Mouse (Mus musculus) liver, embryonic 12.5 days (tissue): Measurements from ENCODE around the gene Phrf1. TPM values are rescaled to one million over a fixed set of nuclear protein-coding genes. Genes with fewer than 3 reads are reported as not detected.
A peak's percentile ranks its signal among the peaks of the same experiment; 100 is the strongest.

Source experiments
- ATAC-seq: fragments of 200-750 bp; cut with Nextera tagmentation; 2 replicates; pipeline ENCODE4 v1.8.0; 2017; ENCODE audit warnings: moderate number of reproducible peaks, mild to moderate bottlenecking, moderate library complexity
- H3K27ac ChIP-seq: fragments of 300-500 bp; sonication (generic); 2 replicates; pipeline ENCODE4 v1.5.1; 2016; ENCODE audit warnings: mild to moderate bottlenecking
- H3K27me3 ChIP-seq: fragments of 300-500 bp; sonication (generic); replicated peaks from 2 replicates; pipeline ENCODE4 v1.6.1; 2016; ENCODE audit warnings: mild to moderate bottlenecking, moderate library complexity
- H3K36me3 ChIP-seq: fragments of 300-500 bp; sonication (generic); 2 replicates; pipeline ENCODE4 v1.6.1; 2016; ENCODE audit warnings: mild to moderate bottlenecking, moderate library complexity
- H3K4me1 ChIP-seq: fragments of 300-500 bp; sonication (generic); 2 replicates; pipeline ENCODE4 v1.6.1; 2016
- H3K4me2 ChIP-seq: fragments of 300-500 bp; sonication (generic); 2 replicates; pipeline ENCODE4 v1.6.1; 2016; ENCODE audit warnings: mild to moderate bottlenecking, moderate library complexity
- H3K4me3 ChIP-seq: fragments of 300-500 bp; sonication (generic); 2 replicates; pipeline ENCODE4 v1.5.1; 2016; ENCODE audit warnings: mild to moderate bottlenecking, moderate library complexity
- H3K9ac ChIP-seq: fragments of 300-500 bp; sonication (generic); 2 replicates; pipeline ENCODE4 v1.6.1; 2016; ENCODE audit warnings: mild to moderate bottlenecking, moderate library complexity
- H3K9me3 ChIP-seq: fragments of 300-500 bp; sonication (generic); replicated peaks from 2 replicates; pipeline ENCODE4 v1.6.1; 2016; ENCODE audit warnings: mild to moderate bottlenecking, moderate library complexity
- WGBS: fragments of 180-500 bp; shearing (Covaris S2); methylation state at CpG from one replicate; pipeline ENCODE4 v1.1.7; 2016; ENCODE audit not compliant: insufficient replicate concordance; 5-methylcytosine and 5-hydroxymethylcytosine counted together
- polyA plus RNA-seq: library from polyadenylated mRNA; unstranded; fragments of >200 nt; fragmentation: Nextera tagmentation; extraction: Ambion mirVana; gene quantifications from 2 replicates; pipeline ENCODE4 v1.2.1, GENCODE M21; 2016

Gene Phrf1
- polyA plus RNA-seq, 1 experiment from 2014 or later = 52.9 TPM

DNA sequence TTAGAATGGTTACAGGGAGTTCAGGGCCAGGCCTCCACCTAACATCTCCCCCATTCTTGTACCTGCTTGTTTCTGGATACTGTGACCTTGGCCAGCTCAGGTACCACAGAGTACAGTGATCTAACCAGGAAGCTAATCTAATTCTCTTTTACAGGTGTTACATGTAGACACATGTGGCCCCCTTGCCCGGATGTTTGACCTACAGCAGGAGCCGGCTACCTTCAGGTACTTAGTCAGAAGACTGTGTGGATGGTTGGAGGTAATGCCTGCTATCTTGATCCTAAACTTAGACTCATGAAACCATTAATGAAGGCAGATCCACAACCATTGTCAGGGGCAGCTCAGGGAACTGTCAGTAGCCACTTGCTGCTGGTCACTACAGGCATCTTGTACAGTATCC, 32.8 kb upstream of the Phrf1 start:
- H3K4me1 ChIP-seq = peaks cover 91% of the 10 kb centered on the region
- peak overlapping the region; percentile 97 for H3K4me2 ChIP-seq
- no peaks in the 10 kb centered on the region for H3K27me3 ChIP-seq
- peak overlapping the region; percentile 95 for H3K27ac ChIP-seq
- H3K9me3 ChIP-seq = no peaks in the 10 kb centered on the region
- H3K36me3 ChIP-seq = peaks cover 19% of the 10 kb centered on the region
- peak overlapping the region; percentile 66; the same call in 1 of the 2 replicates for H3K9ac ChIP-seq
- no peak for ATAC-seq
- H3K4me3 ChIP-seq = no peak overlapping the region
- 87% methylated on average over 2 of the region's 2 CpGs for WGBS

DNA sequence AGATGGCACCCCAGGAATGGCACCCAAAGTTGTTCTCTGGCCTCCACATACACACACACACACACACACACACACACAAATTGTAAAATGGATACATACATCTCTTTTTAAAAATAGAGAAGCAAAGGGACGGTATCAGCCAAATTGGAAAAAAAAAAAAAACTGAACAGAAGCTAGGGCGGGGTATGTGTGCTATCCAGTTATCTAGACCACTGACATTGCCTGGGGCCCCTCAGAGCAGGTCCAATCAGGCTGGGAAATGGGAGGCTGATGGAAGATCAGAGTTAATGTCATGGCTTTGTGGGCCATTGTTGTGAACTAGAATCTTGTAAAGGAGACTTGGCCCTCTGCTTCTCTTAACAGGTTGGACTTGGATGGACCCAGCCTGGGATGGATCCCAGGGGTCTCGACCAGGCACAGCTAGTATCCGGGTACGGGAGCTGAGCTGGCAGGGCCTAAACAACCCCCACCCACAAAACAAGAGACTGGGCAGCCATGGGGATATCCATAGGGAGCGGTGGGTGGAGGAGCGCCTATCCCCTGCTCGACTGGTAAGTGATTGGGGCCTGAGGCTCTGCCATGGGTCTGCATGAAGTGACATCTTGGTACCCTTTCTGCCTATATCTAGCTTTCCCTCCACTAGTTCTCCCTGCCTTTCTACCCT, 31.8 kb upstream of the Phrf1 start:
- ATAC-seq = peak; percentile 33; the same call in 1 of the 2 replicates
- H3K4me2 ChIP-seq = peak overlapping the region; percentile 97
- H3K4me3 ChIP-seq = peak overlapping the region; percentile 40
- no peaks in the 10 kb centered on the region for H3K9me3 ChIP-seq
- H3K36me3 ChIP-seq = peaks cover 9% of the 10 kb centered on the region
- peak overlapping the region; percentile 95 for H3K27ac ChIP-seq
- WGBS = 55% methylated on average over 8 of the region's 8 CpGs
- peaks cover 86% of the 10 kb centered on the region for H3K4me1 ChIP-seq
- H3K9ac ChIP-seq = peak overlapping the region; percentile 66
- no peaks in the 10 kb centered on the region for H3K27me3 ChIP-seq

DNA sequence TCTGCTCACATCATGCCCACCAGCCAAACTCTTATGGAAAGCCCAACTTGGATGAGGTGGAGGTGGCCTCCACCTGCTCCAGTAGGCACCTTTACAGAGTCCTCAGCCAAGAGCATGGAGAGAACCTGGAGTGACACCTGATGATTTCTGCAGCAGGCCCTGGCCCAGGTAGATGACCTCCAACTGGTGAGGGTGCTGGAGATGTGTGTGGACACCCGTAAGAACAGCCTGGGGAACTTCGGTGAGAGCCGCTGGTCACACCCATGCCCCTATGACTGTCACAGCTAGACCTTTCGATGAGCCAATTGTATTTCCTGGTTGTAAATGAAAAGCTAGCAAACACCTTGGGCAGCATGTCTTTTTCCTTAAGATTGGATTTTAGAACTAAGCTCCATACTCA, 30.5 kb upstream of the Phrf1 start:
- Histone ChIP-seq H3K4me3 (no peak overlapping the region), H3K4me1 (peaks cover 75% of the 10 kb centered on the region), H3K36me3 (no peaks in the 10 kb centered on the region), H3K27me3 (no peaks in the 10 kb centered on the region), H3K9ac (peak overlapping the region; percentile 66), H3K4me2 (peak overlapping the region; percentile 97), H3K27ac (peak overlapping the region; percentile 95), H3K9me3 (no peaks in the 10 kb centered on the region)
- WGBS = 84% methylated on average over 4 of the region's 4 CpGs
- no peak for ATAC-seq

DNA sequence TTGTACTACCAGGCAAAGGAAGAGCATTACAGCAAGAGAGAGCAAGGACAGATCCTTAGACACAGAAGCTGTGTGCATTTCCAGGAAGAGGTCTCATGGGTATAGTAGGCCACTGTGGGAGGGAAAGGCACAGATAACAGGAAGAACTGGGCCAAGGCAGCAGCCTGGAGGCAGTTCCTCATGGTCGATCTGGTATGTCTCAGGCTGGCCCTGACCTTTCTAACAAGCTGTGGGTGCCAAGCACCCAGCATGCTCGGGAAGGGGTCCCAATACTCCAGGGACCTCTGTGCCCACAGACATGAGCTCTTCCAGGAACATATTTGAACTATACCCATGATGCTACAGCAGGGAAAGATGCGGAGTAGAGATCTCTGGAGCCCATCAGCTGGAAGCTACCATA, 24.0 kb upstream of the Phrf1 start:
- Histone ChIP-seq H3K36me3 (no peaks in the 10 kb centered on the region), H3K27me3 (no peaks in the 10 kb centered on the region), H3K4me2 (no peak overlapping the region), H3K27ac (peak overlapping the region; percentile 69), H3K9me3 (no peaks in the 10 kb centered on the region), H3K4me1 (peaks cover 83% of the 10 kb centered on the region), H3K4me3 (no peak overlapping the region), H3K9ac (peak overlapping the region; percentile 8; the same call in 1 of the 2 replicates)
- no peak; the same call in 1 of the 2 replicates for ATAC-seq
- WGBS = 54% methylated on average over 3 of the region's 3 CpGs

DNA sequence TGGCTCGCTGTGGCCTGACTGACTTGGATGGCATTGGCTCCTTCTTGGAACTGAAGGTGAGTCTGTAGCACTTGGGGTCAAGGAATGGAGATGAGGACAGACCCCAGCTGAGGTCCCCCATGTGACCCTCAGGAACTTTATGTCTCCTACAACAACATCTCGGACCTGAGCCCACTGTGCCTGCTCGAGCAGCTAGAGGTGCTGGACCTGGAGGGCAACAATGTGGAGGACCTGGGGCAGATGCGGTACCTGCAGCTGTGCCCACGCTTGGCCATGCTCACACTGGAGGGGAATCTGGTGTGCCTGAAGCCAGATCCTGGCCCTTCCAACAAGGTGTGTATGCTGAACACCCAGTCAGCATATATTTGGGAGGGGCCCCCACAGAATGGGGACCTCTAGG, 23.1 kb upstream of the Phrf1 start:
- no peaks in the 10 kb centered on the region for H3K36me3 ChIP-seq
- H3K9me3 ChIP-seq = no peaks in the 10 kb centered on the region
- H3K4me1 ChIP-seq = peaks cover 83% of the 10 kb centered on the region
- no peak overlapping the region for H3K4me2 ChIP-seq
- no peak for ATAC-seq
- no peak overlapping the region for H3K4me3 ChIP-seq
- 92% methylated on average over 5 of the region's 5 CpGs for WGBS
- H3K27ac ChIP-seq = peak overlapping the region; percentile 69
- no peaks in the 10 kb centered on the region for H3K27me3 ChIP-seq
- no peak overlapping the region for H3K9ac ChIP-seq

DNA sequence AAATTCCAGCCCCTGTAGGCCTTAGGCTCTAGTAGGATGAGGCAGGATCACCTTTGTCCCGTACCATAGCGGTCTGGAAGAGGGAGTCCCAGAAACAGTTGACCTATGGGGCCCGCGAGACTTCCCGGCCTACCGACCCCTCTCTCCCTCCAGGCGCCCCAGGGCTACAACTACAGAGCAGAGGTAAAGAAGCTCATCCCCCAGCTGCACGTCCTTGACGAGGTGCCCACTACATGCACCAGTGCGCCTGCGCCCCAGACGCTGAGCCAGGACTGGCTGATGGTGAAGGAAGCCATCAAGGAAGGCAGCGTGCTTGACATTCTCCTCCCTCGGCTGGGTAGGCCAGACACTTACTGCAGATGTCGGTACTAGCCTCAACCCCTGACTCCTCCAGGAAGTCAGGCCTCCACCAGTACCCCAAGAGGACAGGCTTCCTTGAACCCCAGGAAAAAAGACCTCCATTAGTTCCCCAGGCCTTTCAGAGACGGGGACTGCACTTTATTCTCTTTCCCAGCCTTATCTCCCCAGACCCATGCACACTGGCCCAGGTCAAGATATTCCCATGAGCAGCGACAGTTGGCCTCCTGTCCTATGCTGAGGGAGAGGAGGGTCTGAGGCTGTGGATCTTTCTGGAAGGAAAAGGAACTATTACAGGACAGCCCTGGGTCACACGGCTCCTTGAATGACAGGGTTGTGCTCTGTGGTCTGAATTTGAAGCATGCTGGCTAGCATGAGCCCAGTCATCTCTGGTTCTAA, 22.2 kb upstream of the Phrf1 start:
- Histone ChIP-seq H3K27ac (peak overlapping the region; percentile 69), H3K4me3 (no peak overlapping the region), H3K4me1 (peaks cover 84% of the 10 kb centered on the region), H3K27me3 (peaks cover 7% of the 10 kb centered on the region; the same call in 1 of the 2 replicates), H3K9me3 (no peaks in the 10 kb centered on the region), H3K4me2 (0 out of 2 replicates have a peak overlapping the region, but pooled peaks have one; percentile 1), H3K9ac (peak overlapping the region; percentile 25), H3K36me3 (no peaks in the 10 kb centered on the region)
- 78% methylated on average over 18 of the region's 18 CpGs for WGBS
- peak; percentile 66 for ATAC-seq

DNA sequence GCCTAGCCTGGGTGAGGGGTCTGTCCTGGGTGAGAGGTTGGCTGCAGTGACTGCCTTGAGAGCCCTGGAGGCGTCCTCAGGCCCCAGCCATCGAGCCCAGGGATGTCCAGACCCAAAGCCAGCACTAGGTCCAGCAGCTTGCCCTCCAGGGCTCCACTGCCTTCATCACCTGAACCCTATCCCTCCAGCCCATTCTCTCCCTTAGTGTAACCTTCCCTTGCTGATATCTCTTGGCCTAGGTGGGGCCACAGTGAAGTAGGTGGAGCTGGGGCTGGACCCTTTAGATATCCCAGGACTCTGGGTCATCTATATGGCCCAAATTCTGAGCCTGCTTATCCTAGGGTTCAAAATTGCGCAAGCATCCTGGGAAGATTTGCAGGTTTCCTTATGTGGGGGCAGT, 19.1 kb upstream of the Phrf1 start:
- Histone ChIP-seq H3K9me3 (no peaks in the 10 kb centered on the region), H3K36me3 (no peaks in the 10 kb centered on the region), H3K27me3 (peaks cover 7% of the 10 kb centered on the region; the same call in 1 of the 2 replicates), H3K4me3 (peak overlapping the region; percentile 16; the same call in 1 of the 2 replicates), H3K9ac (peak overlapping the region; percentile 61), H3K4me2 (peak overlapping the region; percentile 65), H3K4me1 (peaks cover 100% of the 10 kb centered on the region), H3K27ac (peak overlapping the region; percentile 83)
- 41% methylated on average over 3 of the region's 3 CpGs for WGBS
- peak; percentile 95 for ATAC-seq

DNA sequence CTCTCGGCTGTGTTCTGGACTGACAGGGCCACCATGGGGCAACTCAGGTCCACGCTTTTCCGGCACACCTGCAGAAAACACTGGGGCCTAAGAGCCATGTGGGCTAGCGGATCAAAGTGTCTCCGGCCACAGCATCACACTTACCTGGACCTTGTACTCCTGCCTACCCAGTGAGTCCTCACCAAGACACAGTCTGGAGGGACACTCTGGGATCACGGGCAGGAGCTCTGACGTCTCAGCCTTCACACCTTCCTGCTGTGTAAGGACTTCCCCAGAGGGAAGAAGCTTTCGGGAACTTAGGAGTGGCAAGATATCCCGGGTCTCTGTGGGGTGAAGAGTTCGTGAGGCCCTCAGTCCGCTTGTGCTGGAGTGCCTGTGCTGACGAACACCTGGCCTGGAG, 18.4 kb upstream of the Phrf1 start:
- 70% methylated on average over 12 of the region's 12 CpGs for WGBS
- Histone ChIP-seq H3K4me1 (peaks cover 100% of the 10 kb centered on the region), H3K27me3 (peaks cover 7% of the 10 kb centered on the region; the same call in 1 of the 2 replicates), H3K9me3 (no peaks in the 10 kb centered on the region), H3K9ac (peak overlapping the region; percentile 61), H3K36me3 (no peaks in the 10 kb centered on the region), H3K4me2 (peak overlapping the region; percentile 65), H3K4me3 (no peak overlapping the region), H3K27ac (peak overlapping the region; percentile 83)
- no peak for ATAC-seq

DNA sequence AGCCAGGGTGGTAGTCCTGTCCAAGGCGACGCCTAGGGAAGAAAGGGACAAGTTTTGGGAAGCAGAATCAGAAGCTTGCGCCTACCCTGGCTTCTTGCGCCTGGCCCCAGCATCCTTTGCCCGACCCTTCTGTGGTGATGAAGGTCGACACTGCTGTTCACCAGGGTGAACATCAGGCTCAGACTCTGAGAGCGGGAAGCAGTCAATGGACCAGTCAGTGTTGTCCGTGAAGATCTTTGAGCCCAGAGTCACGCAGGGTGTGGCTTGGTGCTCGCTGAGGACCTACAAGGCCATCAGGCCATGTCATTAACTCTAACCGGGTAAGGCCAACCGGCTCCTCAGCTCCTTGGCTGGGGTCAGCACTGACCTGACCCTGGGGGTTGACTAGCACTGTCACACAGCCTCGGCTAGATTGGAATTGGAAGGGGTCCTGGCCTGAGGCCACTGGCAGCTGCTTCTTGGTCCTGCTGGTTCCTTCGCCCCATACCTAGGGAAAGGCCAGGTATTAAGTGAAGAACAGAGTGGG, 17.9 kb upstream of the Phrf1 start:
- peak overlapping the region; percentile 65 for H3K4me2 ChIP-seq
- H3K9ac ChIP-seq = peak overlapping the region; percentile 61
- no peaks in the 10 kb centered on the region for H3K9me3 ChIP-seq
- peak overlapping the region; percentile 83 for H3K27ac ChIP-seq
- H3K36me3 ChIP-seq = no peaks in the 10 kb centered on the region
- peaks cover 7% of the 10 kb centered on the region; the same call in 1 of the 2 replicates for H3K27me3 ChIP-seq
- ATAC-seq = no peak
- H3K4me3 ChIP-seq = no peak overlapping the region
- peaks cover 98% of the 10 kb centered on the region for H3K4me1 ChIP-seq
- WGBS = 81% methylated on average over 14 of the region's 14 CpGs

DNA sequence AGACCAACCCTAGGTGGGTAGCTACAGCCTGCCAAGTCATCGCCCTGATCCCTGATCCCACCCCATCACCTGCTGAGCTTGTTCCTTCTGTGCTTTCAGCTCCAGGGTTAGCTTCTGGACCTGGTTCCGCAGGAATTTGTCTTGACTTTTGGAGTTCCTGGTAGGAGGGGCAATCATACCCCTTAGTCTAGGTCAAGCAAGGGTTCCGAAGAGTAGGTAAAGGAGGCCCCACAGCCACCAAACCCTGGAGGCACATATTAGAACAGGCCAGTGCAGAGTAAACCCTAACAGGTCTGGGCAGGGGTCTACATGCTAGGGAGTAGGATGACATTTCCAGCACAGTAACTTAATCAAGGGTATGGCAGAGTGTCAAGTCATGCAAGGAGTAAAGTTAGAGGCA, 15.5 kb upstream of the Phrf1 start:
- no peaks in the 10 kb centered on the region for H3K9me3 ChIP-seq
- peaks cover 7% of the 10 kb centered on the region; the same call in 1 of the 2 replicates for H3K27me3 ChIP-seq
- H3K27ac ChIP-seq = peak overlapping the region; percentile 83
- peaks cover 13% of the 10 kb centered on the region for H3K36me3 ChIP-seq
- peak overlapping the region; percentile 31; the same call in 1 of the 2 replicates for H3K9ac ChIP-seq
- 86% methylated on average over 3 of the region's 3 CpGs for WGBS
- peaks cover 96% of the 10 kb centered on the region for H3K4me1 ChIP-seq
- H3K4me2 ChIP-seq = no peak overlapping the region
- H3K4me3 ChIP-seq = no peak overlapping the region
- ATAC-seq = no peak

DNA sequence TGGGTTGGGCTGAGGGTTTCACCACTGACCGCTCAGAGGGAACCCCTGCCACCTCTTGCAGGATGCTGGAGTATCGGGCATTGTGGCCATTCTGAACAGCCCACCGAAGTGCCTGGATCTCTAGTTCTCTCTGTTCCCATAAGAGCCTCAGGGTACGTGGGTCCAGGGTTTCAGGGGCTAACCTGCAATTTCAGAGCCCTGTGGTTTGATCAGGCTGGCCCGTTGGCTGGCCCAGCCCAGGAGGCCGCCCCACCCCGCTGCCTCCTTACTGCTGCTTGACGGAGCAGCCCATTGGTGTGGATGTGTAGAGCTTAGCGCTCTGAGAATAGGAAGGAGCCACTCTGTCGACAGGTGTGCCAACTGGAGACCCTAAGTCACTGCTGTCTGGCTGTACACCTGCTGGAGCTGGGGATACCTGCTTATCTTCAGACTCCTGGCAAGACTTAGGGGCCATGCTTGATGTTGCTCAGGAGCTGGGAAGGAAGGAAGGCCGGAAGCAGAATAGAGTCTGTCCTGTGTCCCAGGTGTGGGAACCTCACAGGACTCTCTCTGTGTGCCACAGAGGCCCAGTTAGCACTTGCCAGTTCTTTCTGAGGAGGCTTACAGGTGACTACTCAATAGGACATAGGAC, 14.9 kb upstream of the Phrf1 start, which contains the start of gene Lmntd2:
Gene Lmntd2, minus strand, starts transcription at position 476 of the 631 bp plus-strand sequence.
- WGBS = 82% methylated on average over 11 of the region's 11 CpGs
- peak within 1 kb of the TSS; percentile 76 for H3K9ac ChIP-seq
- H3K27me3 ChIP-seq = peaks cover 7% of the 10 kb centered on the region; the same call in 1 of the 2 replicates
- ATAC-seq = no peak
- H3K9me3 ChIP-seq = no peaks in the 10 kb centered on the region
- peak within 1 kb of the TSS; percentile 66 for H3K4me3 ChIP-seq
- H3K27ac ChIP-seq = peak within 1 kb of the TSS; percentile 83
- H3K4me2 ChIP-seq = peak within 1 kb of the TSS; percentile 89
- H3K36me3 ChIP-seq = peaks cover 19% of the 10 kb centered on the region
- H3K4me1 ChIP-seq = peaks cover 96% of the 10 kb centered on the region
